Mouse (Mus musculus): ENCODE measurements around the gene Tanc1. TPM values are rescaled to one million over a fixed set of nuclear protein-coding genes. Genes with fewer than 3 reads are reported as not detected.
A peak's percentile ranks its signal among the peaks of the same experiment; 100 is the strongest.

The Tanc1 gene
- polyA plus RNA-seq, 1 experiment: 7.2 TPM

DNA sequence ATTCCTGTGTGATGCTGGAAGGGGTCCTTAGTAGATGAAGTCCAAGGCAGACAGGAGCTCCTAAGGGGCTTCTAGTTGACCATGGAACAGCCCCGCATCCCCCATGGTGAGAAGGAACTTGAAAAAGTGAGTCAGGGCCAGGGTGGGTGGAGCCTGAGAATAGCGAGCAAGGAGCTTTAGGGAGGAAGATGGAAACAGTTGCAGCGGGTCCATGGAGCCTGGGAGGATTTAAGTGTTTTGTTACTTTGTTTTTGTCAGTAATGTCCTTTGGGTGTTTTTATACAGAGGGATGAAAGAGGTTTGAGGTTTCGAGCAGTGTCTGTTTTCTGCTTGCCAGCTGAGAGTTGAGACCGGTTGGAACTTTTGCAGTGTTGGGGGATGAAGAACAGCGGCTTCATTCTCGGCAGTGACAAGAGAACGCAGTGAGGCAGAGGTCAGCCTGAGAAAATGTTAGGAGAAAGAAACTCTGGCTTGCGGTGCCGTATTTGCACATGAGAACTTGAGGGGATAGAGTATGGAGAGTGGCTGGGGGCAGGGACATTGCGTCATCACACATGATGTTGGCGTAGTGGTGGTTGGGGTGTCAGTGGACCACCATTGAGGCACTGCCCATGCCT is 130.8 kb downstream of the Tanc1 start:
- Histone ChIP-seq H3K4me3 (ENCODE audit: low read depth, low read length) (no peak overlapping the region), H3K27ac (ENCODE audit: insufficient read depth, low read depth, low read length) (no peak overlapping the region), H3K4me1 (ENCODE audit: control insufficient read depth, insufficient read depth, insufficient read length, low read length) (peaks cover 15% of the 10 kb centered on the region; the same call in 1 of the 2 replicates), H3K36me3 (ENCODE audit: control insufficient read depth, insufficient read depth, low read length) (no peaks in the 10 kb centered on the region), H3K27me3 (ENCODE audit: control insufficient read depth, insufficient read depth, low read length) (no peaks in the 10 kb centered on the region)
- TF ChIP-seq CTCF (IDR thresholded peaks at IDR 0.05; ENCODE audit: extremely low read depth, insufficient read length, insufficient replicate concordance, low read depth, low read length): no peak
- TF ChIP-seq POLR2A (IDR thresholded peaks at IDR 0.05; ENCODE audit: low read depth, low read length): no peak
- 79% methylated on average over 12 of the region's 12 CpGs for WGBS

DNA sequence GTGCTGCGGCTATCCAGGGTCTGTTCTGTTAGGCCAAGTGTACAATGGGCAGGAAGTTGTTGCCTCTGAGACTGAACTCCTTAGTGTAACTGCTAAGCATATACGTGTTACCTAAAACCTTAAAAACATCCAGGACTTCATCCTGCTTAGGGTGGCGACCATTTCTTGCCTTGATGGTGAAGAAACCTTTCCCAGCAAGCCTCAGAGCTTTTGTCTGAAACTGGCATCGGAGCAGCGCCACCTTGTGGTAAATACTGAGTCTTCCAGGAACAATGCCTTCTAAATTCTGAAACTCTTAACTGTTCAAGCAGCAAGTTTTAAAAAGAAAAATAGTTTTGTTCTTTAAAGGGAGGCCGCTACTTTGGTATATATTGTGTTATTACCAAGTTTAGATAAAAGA is 133.6 kb downstream of the Tanc1 start:
- WGBS: 42% methylated on average over 6 of the region's 6 CpGs
- Histone ChIP-seq H3K4me1 (ENCODE audit: control insufficient read depth, insufficient read depth, insufficient read length, low read length) (peaks cover 24% of the 10 kb centered on the region; the same call in 1 of the 2 replicates), H3K36me3 (ENCODE audit: control insufficient read depth, insufficient read depth, low read length) (no peaks in the 10 kb centered on the region), H3K4me3 (ENCODE audit: low read depth, low read length) (no peak overlapping the region), H3K27ac (ENCODE audit: insufficient read depth, low read depth, low read length) (no peak overlapping the region), H3K27me3 (ENCODE audit: control insufficient read depth, insufficient read depth, low read length) (no peaks in the 10 kb centered on the region)
- TF ChIP-seq POLR2A (IDR thresholded peaks at IDR 0.05; ENCODE audit: low read depth, low read length): no peak
- TF ChIP-seq CTCF (IDR thresholded peaks at IDR 0.05; ENCODE audit: extremely low read depth, insufficient read length, insufficient replicate concordance, low read depth, low read length): peak; percentile 64

DNA sequence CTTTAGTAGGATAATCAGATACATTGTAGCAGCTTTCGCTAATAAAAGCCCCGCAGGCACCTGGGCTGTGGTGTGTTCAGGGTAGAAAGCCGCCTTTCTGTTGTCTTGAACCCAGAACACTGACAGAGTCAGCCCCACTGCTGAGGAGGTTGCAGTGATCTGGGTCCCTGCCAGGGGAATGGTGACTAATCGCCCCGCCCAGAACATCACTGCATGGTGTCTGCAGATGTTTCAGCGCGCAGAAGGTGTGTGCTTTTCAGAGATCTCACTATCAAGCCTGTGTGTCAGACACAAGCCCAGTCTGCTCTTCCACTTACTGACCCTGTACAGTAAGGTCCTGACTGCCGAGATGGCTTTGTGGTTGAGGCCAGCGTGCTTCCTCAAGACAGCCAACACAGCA is 134.2 kb downstream of the Tanc1 start:
- Histone ChIP-seq H3K36me3 (ENCODE audit: control insufficient read depth, insufficient read depth, low read length) (no peaks in the 10 kb centered on the region), H3K4me3 (ENCODE audit: low read depth, low read length) (no peak overlapping the region), H3K27ac (ENCODE audit: insufficient read depth, low read depth, low read length) (peak overlapping the region; percentile 75), H3K27me3 (ENCODE audit: control insufficient read depth, insufficient read depth, low read length) (no peaks in the 10 kb centered on the region), H3K4me1 (ENCODE audit: control insufficient read depth, insufficient read depth, insufficient read length, low read length) (peaks cover 24% of the 10 kb centered on the region; the same call in 1 of the 2 replicates)
- TF ChIP-seq CTCF (IDR thresholded peaks at IDR 0.05; ENCODE audit: extremely low read depth, insufficient read length, insufficient replicate concordance, low read depth, low read length) (no peak), POLR2A (IDR thresholded peaks at IDR 0.05; ENCODE audit: low read depth, low read length) (no peak)
- 37% methylated on average over 9 of the region's 9 CpGs for WGBS

DNA sequence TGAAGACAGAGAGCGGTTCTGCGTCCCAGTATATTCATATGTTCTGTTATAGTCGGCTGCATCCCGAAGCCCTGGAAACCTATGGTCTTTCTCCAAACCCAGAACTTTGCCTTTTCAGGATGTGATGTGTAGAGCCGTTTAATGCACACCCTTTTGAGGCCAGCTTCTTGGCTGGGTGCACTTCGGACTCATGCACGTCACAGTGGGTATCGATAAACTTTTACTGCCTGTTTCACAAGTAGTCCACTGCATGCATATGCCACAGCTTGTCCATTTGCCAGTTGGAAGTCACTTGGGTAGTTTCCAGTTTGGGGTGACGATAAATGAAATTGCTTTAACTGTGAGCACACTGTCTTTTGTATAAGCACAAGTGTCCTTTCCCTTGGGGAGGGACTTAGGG is 135.9 kb downstream of the Tanc1 start:
- Histone ChIP-seq H3K27me3 (ENCODE audit: control insufficient read depth, insufficient read depth, low read length) (no peaks in the 10 kb centered on the region), H3K27ac (ENCODE audit: insufficient read depth, low read depth, low read length) (peak overlapping the region; percentile 95), H3K4me3 (ENCODE audit: low read depth, low read length) (no peak overlapping the region), H3K36me3 (ENCODE audit: control insufficient read depth, insufficient read depth, low read length) (no peaks in the 10 kb centered on the region), H3K4me1 (ENCODE audit: control insufficient read depth, insufficient read depth, insufficient read length, low read length) (peaks cover 24% of the 10 kb centered on the region; the same call in 1 of the 2 replicates)
- TF ChIP-seq CTCF (IDR thresholded peaks at IDR 0.05; ENCODE audit: extremely low read depth, insufficient read length, insufficient replicate concordance, low read depth, low read length) (no peak), POLR2A (IDR thresholded peaks at IDR 0.05; ENCODE audit: low read depth, low read length) (no peak)
- 36% methylated on average over 9 of the region's 9 CpGs for WGBS

- no peak overlapping the region for H3K27ac ChIP-seq (ENCODE audit: insufficient read depth, low read depth, low read length)
- no peak for TF ChIP-seq CTCF (IDR thresholded peaks at IDR 0.05; ENCODE audit: extremely low read depth, insufficient read length, insufficient replicate concordance, low read depth, low read length)
- TF ChIP-seq POLR2A (IDR thresholded peaks at IDR 0.05; ENCODE audit: low read depth, low read length): no peak
- H3K4me3 ChIP-seq (ENCODE audit: low read depth, low read length): no peak overlapping the region
- no peaks in the 10 kb centered on the region for H3K36me3 ChIP-seq (ENCODE audit: control insufficient read depth, insufficient read depth, low read length)
- no peaks in the 10 kb centered on the region for H3K27me3 ChIP-seq (ENCODE audit: control insufficient read depth, insufficient read depth, low read length)
- 20% methylated on average over 10 of the region's 10 CpGs for WGBS
- H3K4me1 ChIP-seq (ENCODE audit: control insufficient read depth, insufficient read depth, insufficient read length, low read length): peaks cover 24% of the 10 kb centered on the region; the same call in 1 of the 2 replicates
Measured at GRCm38 (mm10) chr2:59749371-59749770, 137.5 kb downstream of the Tanc1 start.

GRCm38 (mm10) chr2:59751172-59751571 is 139.3 kb downstream of the Tanc1 start:
- no peak for TF ChIP-seq POLR2A (IDR thresholded peaks at IDR 0.05; ENCODE audit: low read depth, low read length)
- no peak for TF ChIP-seq CTCF (IDR thresholded peaks at IDR 0.05; ENCODE audit: extremely low read depth, insufficient read length, insufficient replicate concordance, low read depth, low read length)
- H3K4me3 ChIP-seq (ENCODE audit: low read depth, low read length): no peak overlapping the region
- no peaks in the 10 kb centered on the region for H3K36me3 ChIP-seq (ENCODE audit: control insufficient read depth, insufficient read depth, low read length)
- WGBS: 81% methylated on average over 6 of the region's 6 CpGs
- H3K27ac ChIP-seq (ENCODE audit: insufficient read depth, low read depth, low read length): no peak overlapping the region
- H3K4me1 ChIP-seq (ENCODE audit: control insufficient read depth, insufficient read depth, insufficient read length, low read length): peaks cover 20% of the 10 kb centered on the region; the same call in 1 of the 2 replicates
- H3K27me3 ChIP-seq (ENCODE audit: control insufficient read depth, insufficient read depth, low read length): no peaks in the 10 kb centered on the region

DNA sequence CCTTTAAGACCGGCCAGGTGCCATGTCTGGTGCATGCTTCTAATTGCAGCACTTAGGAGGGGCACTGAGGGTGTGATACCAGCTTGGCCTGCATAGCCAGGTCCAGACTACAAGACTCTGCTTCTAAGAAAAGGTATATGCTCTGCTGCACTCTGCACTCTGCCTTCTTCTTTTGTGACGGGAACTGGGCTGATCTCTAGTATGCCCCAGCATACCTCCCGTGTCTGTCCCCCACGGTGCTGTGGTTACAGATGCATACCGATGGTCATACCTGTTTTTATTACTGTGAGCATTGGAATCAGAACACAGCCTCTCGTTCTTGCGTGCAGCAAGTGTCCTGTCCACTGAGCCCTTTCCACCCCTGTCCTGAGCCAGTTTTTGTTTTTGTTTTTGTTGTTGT is 140.3 kb downstream of the Tanc1 start:
- no peak for TF ChIP-seq CTCF (IDR thresholded peaks at IDR 0.05; ENCODE audit: extremely low read depth, insufficient read length, insufficient replicate concordance, low read depth, low read length)
- TF ChIP-seq POLR2A (IDR thresholded peaks at IDR 0.05; ENCODE audit: low read depth, low read length): no peak
- no peaks in the 10 kb centered on the region for H3K27me3 ChIP-seq (ENCODE audit: control insufficient read depth, insufficient read depth, low read length)
- no peak overlapping the region for H3K27ac ChIP-seq (ENCODE audit: insufficient read depth, low read depth, low read length)
- 96% methylated on average over 7 of the region's 7 CpGs for WGBS
- H3K4me3 ChIP-seq (ENCODE audit: low read depth, low read length): no peak overlapping the region
- no peaks in the 10 kb centered on the region for H3K36me3 ChIP-seq (ENCODE audit: control insufficient read depth, insufficient read depth, low read length)
- H3K4me1 ChIP-seq (ENCODE audit: control insufficient read depth, insufficient read depth, insufficient read length, low read length): peaks cover 13% of the 10 kb centered on the region; the same call in 1 of the 2 replicates

Measured in small intestine, adult 2 months (tissue).